Mouse (Mus musculus): ENCODE results near the gene Zmym1.

GRCm38 (mm10) chr4:127083131-127083530 lies 22.2 kb upstream of the Zmym1 start:
- TF ChIP-seq FLI1 (IDR thresholded peaks at IDR 0.05; ENCODE audit: low read length) (no peak), GATA1 (IDR thresholded peaks at IDR 0.05; ENCODE audit: borderline replicate concordance, low read length) (no peak)
